Mouse (Mus musculus) erythroblast, embryonic 14.5 days (primary cell): ENCODE data around the gene Tex9. TPM values are rescaled to one million over a fixed set of nuclear protein-coding genes. Genes with fewer than 3 reads are reported as not detected.

Experiments used
- H3K27me3 ChIP-seq: 2 replicates; pipeline ENCODE4 v1.6.1; 2012; ENCODE audit warnings: inconsistent platforms; ENCODE audit not compliant: control insufficient read depth
- H3K36me3 ChIP-seq: 2 replicates; pipeline ENCODE4 v1.6.1; 2012; ENCODE audit warnings: mild to moderate bottlenecking, inconsistent platforms; ENCODE audit not compliant: control insufficient read depth
- H3K4me1 ChIP-seq: 2 replicates; pipeline ENCODE4 v1.6.1; 2012; ENCODE audit warnings: inconsistent platforms; ENCODE audit not compliant: control insufficient read depth
- H3K4me3 ChIP-seq: replicated peaks from 2 replicates; pipeline ENCODE3; 2012; ENCODE audit warnings: moderate library complexity, mild to moderate bottlenecking, inconsistent platforms
- H3K9me3 ChIP-seq: 2 replicates; pipeline ENCODE4 v1.6.1; 2012; ENCODE audit warnings: low read length, inconsistent platforms, mixed read lengths; ENCODE audit not compliant: control insufficient read depth
- GATA1 ChIP-seq: IDR thresholded peaks from 2 replicates; pipeline ENCODE4 v1.6.1; 2012; ENCODE audit warnings: low read length, inconsistent platforms, mixed read lengths
- TAL1 ChIP-seq: IDR thresholded peaks from 3 replicates; pipeline ENCODE4 v1.6.1; 2012; ENCODE audit warnings: low read length, inconsistent platforms, mixed read lengths
- polyA plus RNA-seq: library from polyadenylated mRNA; stranded (reverse); fragments of >175 nt; gene quantifications from 2 replicates; pipeline ENCODE4 v1.2.3, GENCODE M21; 2012

Gene Tex9
- polyA plus RNA-seq, 1 experiment: 0.13 TPM

- Histone ChIP-seq H3K27me3 (no peaks in the 10 kb centered on the region), H3K9me3 (no peaks in the 10 kb centered on the region), H3K4me3 (no peak overlapping the region), H3K36me3 (no peaks in the 10 kb centered on the region), H3K4me1 (peaks cover 12% of the 10 kb centered on the region)
- TF ChIP-seq GATA1: no peak
- TF ChIP-seq TAL1: no peak
Measured at GRCm38 (mm10) chr9:72526091-72526490, 34.1 kb upstream of the Tex9 start.

- no peak for TF ChIP-seq GATA1
- no peak for TF ChIP-seq TAL1
- no peak overlapping the region for H3K4me3 ChIP-seq
- H3K4me1 ChIP-seq: no peaks in the 10 kb centered on the region
- no peaks in the 10 kb centered on the region for H3K36me3 ChIP-seq
- H3K27me3 ChIP-seq: no peaks in the 10 kb centered on the region
- H3K9me3 ChIP-seq: no peaks in the 10 kb centered on the region
Measured at GRCm38 (mm10) chr9:72520849-72521248, 28.8 kb upstream of the Tex9 start.

- no peaks in the 10 kb centered on the region for H3K9me3 ChIP-seq
- no peaks in the 10 kb centered on the region for H3K36me3 ChIP-seq
- TF ChIP-seq TAL1: no peak
- TF ChIP-seq GATA1: no peak
- H3K4me1 ChIP-seq: no peaks in the 10 kb centered on the region
- H3K27me3 ChIP-seq: no peaks in the 10 kb centered on the region
- no peak overlapping the region for H3K4me3 ChIP-seq
Measured at GRCm38 (mm10) chr9:72519246-72519645, 27.2 kb upstream of the Tex9 start.

- H3K9me3 ChIP-seq: no peaks in the 10 kb centered on the region
- no peaks in the 10 kb centered on the region for H3K4me1 ChIP-seq
- H3K36me3 ChIP-seq: no peaks in the 10 kb centered on the region
- no peak overlapping the region for H3K4me3 ChIP-seq
- TF ChIP-seq GATA1 (no peak), TAL1 (no peak)
- H3K27me3 ChIP-seq: no peaks in the 10 kb centered on the region
Measured at GRCm38 (mm10) chr9:72515366-72515765, 23.4 kb upstream of the Tex9 start.

- no peaks in the 10 kb centered on the region for H3K4me1 ChIP-seq
- H3K27me3 ChIP-seq: no peaks in the 10 kb centered on the region
- H3K4me3 ChIP-seq: no peak overlapping the region
- H3K36me3 ChIP-seq: no peaks in the 10 kb centered on the region
- no peaks in the 10 kb centered on the region for H3K9me3 ChIP-seq
- TF ChIP-seq TAL1: no peak
- no peak for TF ChIP-seq GATA1
Measured at GRCm38 (mm10) chr9:72512229-72512981, 20.4 kb upstream of the Tex9 start.

GRCm38 (mm10) chr9:72497171-72497570 lies 5.2 kb upstream of the Tex9 start:
- no peaks in the 10 kb centered on the region for H3K36me3 ChIP-seq
- no peaks in the 10 kb centered on the region for H3K9me3 ChIP-seq
- no peak overlapping the region for H3K4me3 ChIP-seq
- H3K4me1 ChIP-seq: peaks cover 3% of the 10 kb centered on the region
- peaks cover 2% of the 10 kb centered on the region; the same call in 1 of the 2 replicates for H3K27me3 ChIP-seq
- TF ChIP-seq TAL1 (no peak), GATA1 (no peak)

- peaks cover 8% of the 10 kb centered on the region for H3K4me1 ChIP-seq
- TF ChIP-seq GATA1 (no peak), TAL1 (no peak)
- no peaks in the 10 kb centered on the region for H3K36me3 ChIP-seq
- no peak overlapping the region for H3K4me3 ChIP-seq
- H3K27me3 ChIP-seq: peaks cover 2% of the 10 kb centered on the region; the same call in 1 of the 2 replicates
- H3K9me3 ChIP-seq: no peaks in the 10 kb centered on the region
Measured at GRCm38 (mm10) chr9:72496691-72497090, 4.7 kb upstream of the Tex9 start.

GRCm38 (mm10) chr9:72493984-72494685 lies 2.1 kb upstream of the Tex9 start:
- Histone ChIP-seq H3K36me3 (no peaks in the 10 kb centered on the region), H3K4me1 (peaks cover 27% of the 10 kb centered on the region), H3K9me3 (no peaks in the 10 kb centered on the region), H3K27me3 (peaks cover 2% of the 10 kb centered on the region; the same call in 1 of the 2 replicates), H3K4me3 (no peak overlapping the region)
- TF ChIP-seq TAL1 (no peak), GATA1 (no peak)

- Histone ChIP-seq H3K4me1 (peaks cover 34% of the 10 kb centered on the region), H3K36me3 (no peaks in the 10 kb centered on the region), H3K9me3 (no peaks in the 10 kb centered on the region), H3K27me3 (peaks cover 2% of the 10 kb centered on the region; the same call in 1 of the 2 replicates), H3K4me3 (no peak overlapping the region)
- no peak for TF ChIP-seq GATA1
- TF ChIP-seq TAL1: no peak
Measured at GRCm38 (mm10) chr9:72493465-72493864, 1.5 kb upstream of the Tex9 start.
